Mouse (Mus musculus) liver, postnatal 0 days (tissue): ENCODE results near the gene Fes. TPM values are rescaled to one million over a fixed set of nuclear protein-coding genes. Genes with fewer than 3 reads are reported as not detected.

Experiments used
- ATAC-seq: fragments of 200-750 bp; cut with Nextera tagmentation; 2 replicates; pipeline ENCODE4 v1.8.0; 2017; ENCODE audit warnings: mild to moderate bottlenecking, moderate library complexity
- DNase-seq: peaks from one replicate; pipeline ENCODE4 v3.0.0-alpha.2; 2016
- H3K27ac ChIP-seq: fragments of 300-500 bp; sonication (generic); 2 replicates; pipeline ENCODE4 v1.5.1; 2014; ENCODE audit warnings: antibody characterized with exemption, moderate library complexity, mild to moderate bottlenecking, low read depth
- H3K27me3 ChIP-seq: fragments of 300-500 bp; sonication (generic); 2 replicates; pipeline ENCODE4 v1.6.1; 2014; ENCODE audit warnings: low read length, control low read depth, mixed read lengths; ENCODE audit not compliant: insufficient read depth
- H3K36me3 ChIP-seq: fragments of 300-500 bp; sonication (generic); replicated peaks from 2 replicates; pipeline ENCODE4 v1.6.1; 2014; ENCODE audit warnings: mild to moderate bottlenecking, control low read depth, low read length, moderate library complexity, mixed read lengths; ENCODE audit not compliant: insufficient read depth
- H3K4me1 ChIP-seq: fragments of 300-500 bp; sonication (generic); 2 replicates; pipeline ENCODE4 v1.6.1; 2014; ENCODE audit warnings: antibody characterized with exemption, mild to moderate bottlenecking, control low read depth; ENCODE audit not compliant: insufficient read depth
- H3K4me2 ChIP-seq: fragments of 300-500 bp; sonication (generic); 2 replicates; pipeline ENCODE4 v1.6.1; 2014; ENCODE audit warnings: low read depth, mild to moderate bottlenecking, low read length, moderate library complexity, mixed read lengths
- H3K4me3 ChIP-seq: fragments of 300-500 bp; sonication (generic); 2 replicates; pipeline ENCODE4 v1.5.1; 2014; ENCODE audit warnings: low read depth, low read length
- H3K9ac ChIP-seq: fragments of 300-500 bp; sonication (generic); replicated peaks from 2 replicates; pipeline ENCODE4 v1.6.1; 2014; ENCODE audit warnings: mild to moderate bottlenecking, moderate library complexity
- H3K9me3 ChIP-seq: fragments of 300-500 bp; sonication (generic); 2 replicates; pipeline ENCODE4 v1.6.1; 2016; ENCODE audit warnings: mild to moderate bottlenecking, control low read depth, low read length, mixed read lengths
- CTCF ChIP-seq: sonication (generic); IDR thresholded peaks from 2 replicates; pipeline ENCODE4 v1.5.1; 2016; ENCODE audit warnings: antibody characterized with exemption, low read depth
- EP300 ChIP-seq: IDR thresholded peaks from 2 replicates; pipeline ENCODE4 v1.6.1; 2016; ENCODE audit warnings: antibody characterized with exemption, low read depth, mild to moderate bottlenecking
- WGBS: fragments of 180-500 bp; shearing (Covaris S2); extraction: QIAGEN DNeasy Blood & Tissue Kit; methylation state at CpG from one replicate; pipeline ENCODE4 v1.1.7; 2014; ENCODE audit not compliant: insufficient replicate concordance; 5-methylcytosine and 5-hydroxymethylcytosine counted together
- polyA plus RNA-seq: library from polyadenylated mRNA; unstranded; fragments of >200 nt; fragmentation: Nextera tagmentation; extraction: Ambion mirVana; gene quantifications from 2 replicates; pipeline ENCODE4 v1.2.1, GENCODE M21; 2015

Fes gene
- polyA plus RNA-seq, 1 experiment from 2014 or later: 16.3 TPM

DNA sequence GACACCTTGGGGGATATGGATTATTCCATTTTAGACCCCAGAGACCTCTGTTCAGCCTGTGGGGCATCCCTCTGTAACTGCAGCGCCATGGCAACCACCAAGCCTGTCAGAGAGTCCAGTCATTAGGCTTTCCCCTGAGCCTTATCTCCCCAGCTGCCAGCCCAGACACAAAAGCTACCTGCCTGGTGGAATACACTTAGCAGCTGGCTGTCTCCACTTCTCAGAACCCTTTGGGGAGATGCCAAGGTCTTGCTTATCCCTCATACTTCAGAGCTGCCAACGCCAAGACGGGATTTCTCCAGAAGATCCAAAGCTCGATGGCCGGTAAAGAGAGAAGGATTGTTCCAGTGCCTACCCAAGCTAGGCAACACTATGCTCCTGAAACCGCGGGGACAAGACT, 46.0 kb downstream of the Fes start:
- H3K36me3 ChIP-seq: peaks cover under 1% of the 10 kb centered on the region; the same call in 1 of the 2 replicates
- H3K27ac ChIP-seq: no peak overlapping the region
- ATAC-seq (no peak), DNase-seq (no peak)
- whole genome bisulfite sequencing: 71% methylated on average over 7 of the region's 7 CpGs
- peaks cover 29% of the 10 kb centered on the region for H3K4me1 ChIP-seq
- TF ChIP-seq CTCF (no peak), EP300 (no peak)
- no peak overlapping the region for H3K9ac ChIP-seq
- H3K4me2 ChIP-seq: no peak overlapping the region
- H3K4me3 ChIP-seq: no peak overlapping the region
- no peaks in the 10 kb centered on the region for H3K27me3 ChIP-seq
- no peaks in the 10 kb centered on the region for H3K9me3 ChIP-seq

DNA sequence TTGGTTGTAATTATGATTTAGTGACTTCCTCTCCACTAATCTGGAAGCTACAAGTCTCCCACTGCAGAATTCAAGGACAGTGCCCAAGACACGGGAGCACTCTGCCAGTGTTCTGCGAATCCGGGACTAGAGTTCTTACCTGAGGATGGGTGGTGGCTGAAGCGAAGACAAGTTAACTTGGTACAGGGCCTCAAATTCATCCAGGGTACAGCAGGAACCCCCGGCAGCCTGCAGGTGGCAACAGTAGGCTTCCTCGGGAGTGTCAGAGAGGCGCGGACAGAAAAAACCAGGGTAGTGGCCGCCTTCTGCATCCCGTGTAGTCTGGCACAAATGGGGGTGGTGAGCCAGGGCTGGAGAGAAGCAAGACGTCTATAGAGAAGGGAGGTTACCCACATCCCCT, 47.0 kb downstream of the Fes start, which contains the start of gene Unc45a:
Unc45a (minus strand) TSS at position 213 of the 400 bp plus-strand sequence.
- H3K36me3 ChIP-seq: peaks cover 10% of the 10 kb centered on the region
- H3K9ac ChIP-seq: peak within 1 kb of the TSS; percentile 67
- DNase-seq: peak; percentile 82
- H3K4me2 ChIP-seq: peak within 1 kb of the TSS; percentile 76
- peaks cover 27% of the 10 kb centered on the region for H3K4me1 ChIP-seq
- peak within 1 kb of the TSS; percentile 80 for H3K27ac ChIP-seq
- TF ChIP-seq EP300 (no peak), CTCF (peak; percentile 86)
- no peaks in the 10 kb centered on the region for H3K27me3 ChIP-seq
- ATAC-seq: peak; percentile 46
- WGBS: 2% methylated on average over 11 of the region's 11 CpGs
- peak within 1 kb of the TSS; percentile 67 for H3K4me3 ChIP-seq
- no peaks in the 10 kb centered on the region for H3K9me3 ChIP-seq

DNA sequence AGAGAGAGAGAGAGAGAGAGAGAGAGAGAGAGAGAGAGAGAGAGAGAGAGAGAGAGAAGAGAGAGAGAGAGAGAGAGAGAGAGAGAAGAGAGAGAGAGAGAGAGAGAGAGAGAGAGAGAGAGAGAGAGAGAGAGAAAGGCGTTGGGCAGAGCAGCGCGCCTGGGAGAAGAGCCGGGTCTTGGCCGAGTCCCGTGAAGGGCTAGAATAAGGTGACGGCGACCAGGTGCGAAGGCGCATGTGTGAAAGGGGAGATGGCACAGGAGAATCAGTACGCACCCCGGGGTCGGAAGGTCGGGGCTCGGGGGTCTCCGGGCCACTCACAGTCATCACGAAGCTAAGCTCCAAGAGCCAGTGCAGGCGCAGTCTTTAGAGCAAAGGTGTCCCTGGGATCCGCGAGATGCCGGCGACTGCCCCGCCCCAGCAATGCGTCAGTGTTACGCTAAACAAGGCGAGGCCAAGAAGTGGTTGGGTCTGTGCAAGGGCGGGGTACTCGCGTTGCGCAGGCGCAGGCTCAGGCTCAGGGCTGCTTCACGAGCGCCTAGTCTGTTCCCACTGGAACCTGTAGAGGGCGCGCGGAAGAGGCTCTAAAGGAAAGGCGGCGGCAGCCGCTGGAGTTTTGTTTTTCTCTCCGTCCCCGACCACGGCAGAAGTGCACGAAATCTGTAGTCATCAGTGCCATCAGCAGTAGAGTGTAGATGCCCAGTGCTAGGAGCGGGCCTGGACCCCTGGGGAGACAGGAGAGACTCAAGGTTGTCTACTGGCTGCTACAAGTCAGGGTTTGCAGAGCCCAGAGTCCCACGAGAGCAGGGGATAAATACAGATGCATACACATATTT, 47.7 kb downstream of the Fes start:
- WGBS: under 1% methylated on average over 45 of the region's 45 CpGs
- DNase-seq: peak; percentile 99
- TF ChIP-seq CTCF (peak; percentile 94), EP300 (no peak)
- peak; percentile 97 for ATAC-seq
- H3K27me3 ChIP-seq: no peaks in the 10 kb centered on the region
- H3K4me1 ChIP-seq: peaks cover 27% of the 10 kb centered on the region
- H3K4me3 ChIP-seq: peak overlapping the region; percentile 67
- H3K27ac ChIP-seq: peak overlapping the region; percentile 80
- H3K9ac ChIP-seq: peak overlapping the region; percentile 67
- peaks cover 14% of the 10 kb centered on the region for H3K36me3 ChIP-seq
- peak overlapping the region; percentile 76 for H3K4me2 ChIP-seq
- no peaks in the 10 kb centered on the region for H3K9me3 ChIP-seq

DNA sequence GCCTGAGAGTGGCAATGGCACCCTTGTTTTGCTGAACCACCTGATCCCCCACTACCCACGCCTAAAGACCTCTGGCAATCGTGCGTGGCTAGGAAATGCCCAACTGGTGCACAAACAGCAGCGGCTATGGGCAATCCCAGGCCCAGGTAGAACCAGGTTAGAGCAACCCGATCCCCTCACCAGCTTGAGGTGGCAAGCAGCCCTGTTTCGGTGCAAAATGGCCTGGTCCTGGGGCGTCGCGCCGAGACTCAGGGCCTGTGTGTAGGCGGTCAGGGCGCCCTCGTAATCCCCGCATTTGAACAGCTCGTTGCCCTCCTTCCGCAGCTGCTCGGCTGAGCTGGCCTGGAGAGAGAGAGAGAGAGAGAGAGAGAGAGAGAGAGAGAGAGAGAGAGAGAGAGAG, 48.4 kb downstream of the Fes start:
- 12% methylated on average over 17 of the region's 17 CpGs for WGBS
- TF ChIP-seq EP300 (no peak), CTCF (no peak)
- H3K9ac ChIP-seq: peak overlapping the region; percentile 64
- peaks cover 27% of the 10 kb centered on the region for H3K4me1 ChIP-seq
- H3K4me3 ChIP-seq: peak overlapping the region; percentile 67
- no peaks in the 10 kb centered on the region for H3K9me3 ChIP-seq
- no peak overlapping the region for H3K27ac ChIP-seq
- ATAC-seq (no peak), DNase-seq (peak; percentile 40)
- H3K27me3 ChIP-seq: no peaks in the 10 kb centered on the region
- peaks cover 20% of the 10 kb centered on the region for H3K36me3 ChIP-seq
- peak overlapping the region; percentile 76 for H3K4me2 ChIP-seq

DNA sequence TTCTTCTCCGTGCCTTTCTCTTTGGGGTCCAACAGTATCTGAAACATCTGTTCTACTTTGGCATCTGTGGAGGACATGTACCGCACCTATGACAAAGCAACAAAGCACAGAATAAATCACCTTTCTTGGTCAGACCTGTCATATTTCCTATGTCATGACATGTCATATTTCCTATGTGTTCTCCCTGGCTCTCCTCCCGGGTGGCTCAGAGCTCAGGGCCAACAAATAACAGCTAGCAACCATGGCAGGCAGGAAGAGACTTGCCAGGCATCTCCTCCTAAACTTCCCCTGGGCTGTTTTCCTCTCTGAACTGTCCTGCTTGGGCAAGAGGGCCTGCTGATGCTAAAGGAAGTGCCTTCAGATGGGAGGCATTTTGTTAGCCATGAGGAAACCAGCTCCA, 50.8 kb downstream of the Fes start:
- TF ChIP-seq EP300: no peak
- DNase-seq (no peak), ATAC-seq (no peak)
- Histone ChIP-seq H3K4me3 (no peak overlapping the region), H3K27me3 (no peaks in the 10 kb centered on the region), H3K36me3 (peaks cover 38% of the 10 kb centered on the region), H3K9ac (no peak overlapping the region), H3K4me1 (peaks cover 14% of the 10 kb centered on the region), H3K9me3 (no peaks in the 10 kb centered on the region), H3K27ac (no peak overlapping the region), H3K4me2 (no peak overlapping the region)
- WGBS: 85% methylated on average over 3 of the region's 3 CpGs

DNA sequence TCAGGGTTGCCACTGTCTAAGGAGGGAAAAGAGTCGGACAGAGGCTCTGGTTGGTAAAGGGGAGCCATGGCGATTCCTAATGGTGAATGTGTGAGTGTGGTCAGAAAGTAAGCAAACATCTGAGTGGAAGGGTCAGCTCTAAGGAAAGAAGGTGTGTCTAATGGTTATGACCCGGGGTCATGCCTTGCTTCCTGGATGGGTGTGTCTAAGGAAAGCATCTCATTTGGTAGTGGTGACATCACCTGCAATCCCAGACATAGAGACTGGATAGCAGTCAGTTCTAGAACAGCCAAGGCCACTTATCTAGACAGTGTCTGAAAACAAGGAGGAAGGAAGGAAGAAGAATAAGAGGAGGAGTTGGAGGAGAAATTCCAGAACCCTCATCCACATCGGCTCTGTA, 52.9 kb downstream of the Fes start:
- H3K9me3 ChIP-seq: no peaks in the 10 kb centered on the region
- peaks cover 8% of the 10 kb centered on the region; the same call in 1 of the 2 replicates for H3K4me1 ChIP-seq
- no peak for ATAC-seq
- no peak overlapping the region for H3K4me3 ChIP-seq
- peaks cover 57% of the 10 kb centered on the region for H3K36me3 ChIP-seq
- WGBS: 84% methylated on average over 4 of the region's 4 CpGs
- H3K27ac ChIP-seq: no peak overlapping the region
- no peak overlapping the region for H3K4me2 ChIP-seq
- DNase-seq: no peak
- H3K27me3 ChIP-seq: no peaks in the 10 kb centered on the region
- TF ChIP-seq EP300: no peak
- no peak overlapping the region for H3K9ac ChIP-seq
